Mouse (Mus musculus): Measurements from ENCODE around the gene Apc2.

DNA sequence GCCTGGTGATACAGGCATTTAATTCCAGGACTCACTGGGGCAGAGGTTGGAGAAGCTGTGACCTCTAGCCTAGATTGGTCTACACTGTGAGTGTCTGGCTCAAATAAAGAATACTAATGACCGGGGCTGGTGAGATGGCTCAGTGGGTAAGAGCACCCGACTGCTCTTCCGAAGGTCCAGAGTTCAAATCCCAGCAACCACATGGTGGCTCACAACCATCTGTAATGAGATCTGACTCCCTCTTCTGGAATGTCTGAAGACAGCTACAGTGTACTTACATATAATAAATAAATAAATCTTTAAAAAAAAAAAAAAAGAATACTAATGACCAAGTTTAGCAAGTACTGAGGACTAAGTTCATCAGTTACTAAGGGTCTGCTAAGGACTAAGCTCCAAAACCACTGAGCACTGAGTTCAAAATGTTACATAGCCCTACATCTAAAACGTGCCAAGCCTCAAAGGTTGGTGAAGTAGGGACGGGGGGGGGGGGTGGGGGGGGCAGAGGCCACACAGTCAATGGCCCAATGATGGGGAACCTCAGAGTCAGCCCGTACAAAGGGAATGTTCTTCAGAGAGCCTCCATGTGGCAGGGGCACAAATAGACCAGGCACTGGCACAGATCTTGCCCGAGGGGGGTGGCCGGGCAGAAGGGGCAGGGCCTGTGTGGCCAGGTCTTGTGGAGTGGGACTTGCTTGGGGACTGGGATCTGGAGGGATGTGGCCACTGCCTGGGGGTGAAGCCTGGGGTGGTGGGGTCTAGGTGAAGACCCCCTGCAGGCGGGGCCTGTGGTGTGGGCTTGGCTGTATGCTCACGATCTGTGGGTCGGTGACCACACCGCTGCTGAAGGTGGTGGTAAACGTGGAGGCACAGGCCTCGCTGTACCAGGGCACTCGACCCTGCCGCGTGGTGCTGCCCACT is 28.6 kb downstream of the Apc2 start:
- TF ChIP-seq POLR2A (IDR thresholded peaks at IDR 0.05; ENCODE audit: borderline replicate concordance, low read depth, low read length) (no peak), CTCF (IDR thresholded peaks at IDR 0.05; ENCODE audit: low read depth, low read length) (no peak)

Data from bone marrow macrophage, adult 2 months (primary cell).